Comparison of ENCODE assay signal across 20 mouse cellular contexts in genomic region chr7:96708968-96709367, GRCm38 (mm10).
DNase-seq lines count a peak whose midpoint lies in the region; ATAC-seq and TF ChIP-seq lines count a peak whose summit lies in the region.
"Had no signal": no experiment of that assay in that cellular context is flagged by ENCODE, and none has a peak within 500 bp of the region (broad histone marks: within the 10 kb centered on the region; RNA-seq: fewer than 3 reads in every experiment).

No protein-coding gene starts in this region.

- no peak for DNase-seq in frontal cortex, postnatal 36 days (ENCODE audit: low spot score in 2 of 2)
- DNase-seq in left cerebral cortex, adult 2 months (ENCODE audit: extremely low spot score in 1 of 2, low spot score in 2 of 2), result no peak
- no peak for DNase-seq in left cerebral cortex, postnatal 36 days (ENCODE audit: low spot score in 2 of 2)
- DNase-seq in fibroblast of lung, adult 2 months (ENCODE audit: low read depth), result peak; percentile 10
- DNase-seq: B cell, adult 2 months; cerebellum, adult 11 months; cerebellum, adult 18-20 months; cerebellum, adult 9-10 months; cerebellum, postnatal 10 days; cerebellum, postnatal 36 days; embryo, embryonic 11 days; forebrain, postnatal 0 days had no signal

- TF ChIP-seq CTCF in left cerebral cortex, adult 2 months (IDR thresholded peaks at IDR 0.05), result no peak

- no peak overlapping the region for H3K4me3 ChIP-seq in left cerebral cortex, adult 2 months
- H3K4me3 ChIP-seq: embryonic facial prominence, embryonic 13.5 days; embryonic facial prominence, embryonic 15.5 days; erythroblast, embryonic 14.5 days; forebrain, embryonic 13.5 days; forebrain, embryonic 15.5 days had no signal

- peak; percentile 58 for ATAC-seq in frontal cortex, adult (ENCODE audit: low TSS enrichment)
- no peak for ATAC-seq in activated CD4-positive, CD25-positive, alpha-beta regulatory T cell, adult 4 months
- ATAC-seq: CD4-positive, CD25-positive, alpha-beta regulatory T cell, adult 4 months; forebrain, embryonic 13.5 days; forebrain, embryonic 15.5 days; forebrain, postnatal 0 days had no signal

- H3K27ac ChIP-seq in left cerebral cortex, adult 2 months, result peak overlapping the region; percentile 75
- H3K27ac ChIP-seq: embryonic facial prominence, embryonic 13.5 days; embryonic facial prominence, embryonic 15.5 days; forebrain, embryonic 13.5 days had no signal

- intact Hi-C loops in left cerebral cortex, adult 2 months (cut with DNase I), result loop anchor here (5.0 kb wide), 1 partner anchor 187 kb away; no protein-coding TSS in a partner anchor
- intact Hi-C loops in left cerebral cortex, postnatal 36 days (cut with DNase I), result no loop called here
